Mouse (Mus musculus) neural tube, embryonic 15.5 days (tissue): ENCODE results near the gene Cct4. TPM values are rescaled to one million over a fixed set of nuclear protein-coding genes. Genes with fewer than 3 reads are reported as not detected.

Source experiments
- ATAC-seq: fragments of 200-750 bp; cut with Nextera tagmentation; 2 replicates; pipeline ENCODE4 v1.8.0; 2017; ENCODE audit warnings: mild to moderate bottlenecking, moderate TSS enrichment, moderate library complexity; ENCODE audit not compliant: low FRiP score
- H3K27ac ChIP-seq: fragments of 300-500 bp; sonication (generic); replicated peaks from 2 replicates; pipeline ENCODE4 v1.5.1; 2015; ENCODE audit warnings: mild to moderate bottlenecking, inconsistent platforms
- H3K27me3 ChIP-seq: fragments of 300-500 bp; sonication (generic); replicated peaks from 2 replicates; pipeline ENCODE4 v1.6.1; 2015; ENCODE audit warnings: inconsistent platforms
- H3K36me3 ChIP-seq: fragments of 300-500 bp; sonication (generic); 2 replicates; pipeline ENCODE4 v1.6.1; 2015; ENCODE audit warnings: inconsistent platforms
- H3K4me1 ChIP-seq: fragments of 300-500 bp; sonication (generic); 2 replicates; pipeline ENCODE4 v1.6.1; 2015; ENCODE audit warnings: inconsistent platforms
- H3K4me2 ChIP-seq: fragments of 300-500 bp; sonication (generic); 2 replicates; pipeline ENCODE4 v1.6.1; 2015; ENCODE audit warnings: inconsistent platforms, mild to moderate bottlenecking, moderate library complexity
- H3K4me3 ChIP-seq: fragments of 300-500 bp; sonication (generic); replicated peaks from 2 replicates; pipeline ENCODE4 v1.5.1; 2015; ENCODE audit warnings: mild to moderate bottlenecking, inconsistent platforms
- H3K9ac ChIP-seq: fragments of 300-500 bp; sonication (generic); replicated peaks from 2 replicates; pipeline ENCODE4 v1.6.1; 2015; ENCODE audit warnings: mild to moderate bottlenecking, inconsistent platforms
- H3K9me3 ChIP-seq: fragments of 300-500 bp; sonication (generic); replicated peaks from 2 replicates; pipeline ENCODE4 v1.6.1; 2016; ENCODE audit warnings: inconsistent platforms
- WGBS: fragments of 180-500 bp; shearing (Covaris S2); methylation state at CpG from one replicate; pipeline ENCODE4 v1.1.7; 2015; ENCODE audit warnings: mixed read lengths; 5-methylcytosine and 5-hydroxymethylcytosine counted together
- polyA plus RNA-seq: library from polyadenylated mRNA; unstranded; fragments of >200 nt; fragmentation: Nextera tagmentation; extraction: Ambion mirVana; gene quantifications from 2 replicates; pipeline ENCODE4 v1.2.1, GENCODE M21; 2015

Cct4 gene
- polyA plus RNA-seq: 261 and 275 TPM in 2 replicates

GRCm38 (mm10) chr11:22990393-22991126, at the start of gene Cct4:
Gene Cct4 (plus strand): TSS chr11:22990519.
- Histone ChIP-seq H3K36me3 (peaks cover 19% of the 10 kb centered on the region), H3K4me2 (peak within 1 kb of the TSS; percentile 68), H3K4me1 (peaks cover 13% of the 10 kb centered on the region), H3K4me3 (peak within 1 kb of the TSS; percentile 70), H3K27me3 (no peaks in the 10 kb centered on the region), H3K27ac (peak within 1 kb of the TSS; percentile 92), H3K9me3 (no peaks in the 10 kb centered on the region), H3K9ac (peak within 1 kb of the TSS; percentile 79)
- ATAC-seq: peak; percentile 99
- WGBS: under 1% methylated on average over 65 of the region's 66 CpGs

- no peak overlapping the region for H3K9ac ChIP-seq
- H3K4me3 ChIP-seq: no peak overlapping the region
- no peaks in the 10 kb centered on the region; the same call in 1 of the 2 replicates for H3K36me3 ChIP-seq
- WGBS: 85% methylated on average over 1 of the region's 1 CpGs
- ATAC-seq: no peak
- no peak overlapping the region for H3K4me2 ChIP-seq
- H3K27ac ChIP-seq: no peak overlapping the region
- H3K4me1 ChIP-seq: no peaks in the 10 kb centered on the region
- H3K27me3 ChIP-seq: no peaks in the 10 kb centered on the region
- H3K9me3 ChIP-seq: no peaks in the 10 kb centered on the region
Observed at GRCm38 (mm10) chr11:22949101-22949500, 41.2 kb upstream of the Cct4 start.

GRCm38 (mm10) chr11:22950131-22950530, 40.2 kb upstream of the Cct4 start:
- no peaks in the 10 kb centered on the region; the same call in 1 of the 2 replicates for H3K36me3 ChIP-seq
- no peak overlapping the region for H3K9ac ChIP-seq
- 92% methylated on average over 6 of the region's 6 CpGs for WGBS
- H3K4me3 ChIP-seq: no peak overlapping the region
- H3K27ac ChIP-seq: no peak overlapping the region
- ATAC-seq: no peak
- H3K4me1 ChIP-seq: no peaks in the 10 kb centered on the region
- H3K9me3 ChIP-seq: no peaks in the 10 kb centered on the region
- no peak overlapping the region for H3K4me2 ChIP-seq
- H3K27me3 ChIP-seq: no peaks in the 10 kb centered on the region

GRCm38 (mm10) chr11:22952668-22953067, 37.7 kb upstream of the Cct4 start:
- WGBS: 94% methylated on average over 7 of the region's 7 CpGs
- Histone ChIP-seq H3K27ac (no peak overlapping the region), H3K4me2 (no peak overlapping the region), H3K4me3 (no peak overlapping the region), H3K4me1 (no peaks in the 10 kb centered on the region), H3K36me3 (no peaks in the 10 kb centered on the region; the same call in 1 of the 2 replicates), H3K9ac (no peak overlapping the region), H3K9me3 (no peaks in the 10 kb centered on the region), H3K27me3 (no peaks in the 10 kb centered on the region)
- ATAC-seq: no peak

GRCm38 (mm10) chr11:22956346-22956745, 34.0 kb upstream of the Cct4 start:
- Histone ChIP-seq H3K4me3 (no peak overlapping the region), H3K36me3 (no peaks in the 10 kb centered on the region), H3K4me2 (no peak overlapping the region), H3K9ac (no peak overlapping the region), H3K4me1 (no peaks in the 10 kb centered on the region), H3K27me3 (no peaks in the 10 kb centered on the region), H3K9me3 (no peaks in the 10 kb centered on the region), H3K27ac (no peak overlapping the region)
- 97% methylated on average over 6 of the region's 6 CpGs for WGBS
- no peak for ATAC-seq

DNA sequence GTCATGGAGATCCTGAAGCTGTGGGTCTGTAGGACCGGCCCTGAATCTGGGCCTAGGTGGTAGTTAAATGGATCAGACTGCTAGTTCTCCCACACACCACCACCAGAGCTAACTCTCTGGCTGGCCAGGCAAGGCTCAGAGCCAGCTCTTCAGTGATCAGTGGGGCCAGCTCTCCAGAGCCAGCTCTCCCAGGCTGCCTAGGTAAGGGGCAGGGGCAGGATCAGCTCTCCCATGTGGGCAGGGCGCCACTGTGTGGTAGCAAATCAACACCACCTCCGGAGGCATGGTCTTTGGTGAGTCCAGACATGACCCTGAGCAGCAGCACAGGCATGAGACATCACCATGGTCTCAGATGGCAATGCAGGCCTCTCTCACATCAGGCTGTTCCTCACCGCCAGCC, 33.5 kb upstream of the Cct4 start:
- ATAC-seq: peak; percentile 41; the same call in 1 of the 2 replicates

GRCm38 (mm10) chr11:22957791-22958374, 32.4 kb upstream of the Cct4 start:
- Histone ChIP-seq H3K27me3 (no peaks in the 10 kb centered on the region), H3K9ac (no peak overlapping the region), H3K4me3 (no peak overlapping the region), H3K4me1 (no peaks in the 10 kb centered on the region), H3K27ac (no peak overlapping the region), H3K36me3 (no peaks in the 10 kb centered on the region), H3K4me2 (no peak overlapping the region), H3K9me3 (no peaks in the 10 kb centered on the region)
- ATAC-seq: no peak
- WGBS: 95% methylated on average over 4 of the region's 4 CpGs

More for the DNA sequence above, 33.5 kb upstream of the Cct4 start:
- Histone ChIP-seq H3K4me3 (no peak overlapping the region), H3K4me1 (no peaks in the 10 kb centered on the region), H3K36me3 (no peaks in the 10 kb centered on the region), H3K4me2 (no peak overlapping the region), H3K9ac (no peak overlapping the region), H3K27me3 (no peaks in the 10 kb centered on the region), H3K27ac (no peak overlapping the region), H3K9me3 (no peaks in the 10 kb centered on the region)
- 76% methylated on average over 4 of the region's 4 CpGs for WGBS

DNA sequence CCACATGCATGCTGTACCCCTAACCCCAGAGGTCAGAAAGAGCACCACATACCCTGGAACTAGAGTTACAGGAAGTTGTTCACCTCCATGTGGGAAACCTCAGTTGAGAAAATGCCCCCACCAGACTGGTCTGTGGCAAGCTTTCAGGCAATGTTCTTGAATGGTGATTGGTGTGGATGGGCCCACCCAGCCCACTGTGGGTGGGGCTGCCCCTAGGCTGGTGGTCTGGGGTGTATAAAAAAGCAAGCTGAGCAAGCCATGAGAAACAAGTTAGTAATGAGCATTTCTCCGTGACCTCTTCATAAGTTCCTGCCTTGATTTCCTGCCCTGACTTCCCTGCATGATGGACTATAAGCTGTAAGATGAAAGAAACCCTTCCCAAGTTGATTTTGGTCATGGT, 28.2 kb upstream of the Cct4 start:
- Histone ChIP-seq H3K4me3 (no peak overlapping the region), H3K9me3 (no peaks in the 10 kb centered on the region), H3K27ac (no peak overlapping the region), H3K4me1 (no peaks in the 10 kb centered on the region), H3K9ac (no peak overlapping the region), H3K4me2 (no peak overlapping the region), H3K36me3 (no peaks in the 10 kb centered on the region), H3K27me3 (no peaks in the 10 kb centered on the region)
- ATAC-seq: no peak
- WGBS: 95% methylated on average over 1 of the region's 1 CpGs

DNA sequence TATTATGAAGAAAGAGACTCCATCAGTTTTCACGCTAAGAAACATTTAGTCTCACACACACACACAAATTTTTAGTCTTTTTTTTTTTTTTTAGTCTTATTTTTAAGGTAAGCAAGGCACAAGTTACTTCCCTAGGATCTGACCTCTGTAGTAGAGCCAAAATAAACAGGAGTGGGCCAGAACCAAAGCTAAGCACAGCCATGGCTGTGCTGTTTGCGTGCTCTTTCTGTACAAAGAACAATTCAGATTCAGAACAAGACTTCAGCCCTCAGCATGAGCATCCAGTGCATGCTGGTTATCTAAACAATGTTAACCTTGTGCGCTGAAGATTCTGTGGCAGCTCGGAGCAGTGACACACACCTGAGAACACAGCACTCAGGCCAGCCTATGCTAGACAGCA, 25.9 kb upstream of the Cct4 start:
- Histone ChIP-seq H3K27ac (no peak overlapping the region), H3K9me3 (no peaks in the 10 kb centered on the region), H3K4me2 (no peak overlapping the region), H3K27me3 (no peaks in the 10 kb centered on the region), H3K9ac (no peak overlapping the region), H3K4me1 (no peaks in the 10 kb centered on the region), H3K36me3 (no peaks in the 10 kb centered on the region), H3K4me3 (no peak overlapping the region)
- WGBS: 81% methylated on average over 4 of the region's 4 CpGs
- no peak for ATAC-seq

DNA sequence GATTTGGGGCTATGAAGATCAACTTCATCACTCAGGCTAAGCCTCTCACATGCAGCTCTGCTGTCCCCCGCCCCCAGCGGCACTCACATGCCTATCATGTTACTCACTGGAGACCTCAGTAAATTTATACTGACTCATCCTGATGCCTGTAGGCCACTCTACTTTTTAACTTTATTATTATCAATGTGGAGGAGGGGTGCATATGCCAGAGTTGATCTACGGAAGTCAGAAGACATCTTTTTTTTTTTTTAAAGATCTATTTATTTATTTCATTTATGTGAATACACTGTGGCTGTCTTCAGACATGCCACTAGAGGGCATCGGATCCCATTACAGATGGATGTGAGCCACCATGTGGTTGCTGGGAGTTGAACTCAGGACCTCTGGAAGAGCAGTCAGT, 24.8 kb upstream of the Cct4 start:
- 85% methylated on average over 4 of the region's 4 CpGs for whole genome bisulfite sequencing
- Histone ChIP-seq H3K9ac (no peak overlapping the region), H3K9me3 (peaks cover 4% of the 10 kb centered on the region; the same call in 1 of the 2 replicates), H3K4me2 (no peak overlapping the region), H3K4me3 (no peak overlapping the region), H3K36me3 (0 out of 2 replicates have a peak, but pooled peaks cover 3% of the 10 kb centered on the region), H3K4me1 (no peaks in the 10 kb centered on the region), H3K27ac (no peak overlapping the region), H3K27me3 (no peaks in the 10 kb centered on the region)
- no peak for ATAC-seq

DNA sequence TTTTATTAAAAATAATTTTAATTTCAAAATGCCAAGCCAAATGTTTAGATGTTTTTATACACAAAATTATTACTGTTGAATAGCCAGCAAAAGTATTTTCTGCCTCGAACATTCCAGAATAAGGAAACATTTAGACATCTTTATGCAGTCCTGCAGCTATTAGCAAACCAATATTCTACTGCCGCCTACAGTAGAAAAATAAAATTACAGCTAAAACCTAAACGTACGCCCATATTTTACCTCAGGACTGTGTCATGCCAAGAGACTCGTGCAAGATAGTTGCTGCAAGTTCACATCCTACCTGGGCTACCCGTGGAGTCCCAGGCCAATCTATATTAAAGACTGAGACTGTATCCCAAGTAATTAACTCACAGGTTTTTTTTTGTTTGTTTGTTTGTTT, 20.8 kb upstream of the Cct4 start:
- WGBS: 73% methylated on average over 6 of the region's 6 CpGs
- H3K27me3 ChIP-seq: no peaks in the 10 kb centered on the region
- ATAC-seq: no peak

GRCm38 (mm10) chr11:22970546-22970945, 19.8 kb upstream of the Cct4 start:
- ATAC-seq: no peak
- Histone ChIP-seq H3K36me3 (peaks cover 15% of the 10 kb centered on the region), H3K9ac (no peak overlapping the region), H3K4me1 (peaks cover 14% of the 10 kb centered on the region), H3K4me3 (no peak overlapping the region), H3K27ac (no peak overlapping the region), H3K4me2 (no peak overlapping the region), H3K27me3 (no peaks in the 10 kb centered on the region), H3K9me3 (peaks cover 18% of the 10 kb centered on the region; the same call in 1 of the 2 replicates)
- 95% methylated on average over 1 of the region's 1 CpGs for WGBS

More for the DNA sequence above, 20.8 kb upstream of the Cct4 start:
- peaks cover 15% of the 10 kb centered on the region for H3K36me3 ChIP-seq
- H3K9me3 ChIP-seq: peaks cover 18% of the 10 kb centered on the region; the same call in 1 of the 2 replicates
- H3K4me3 ChIP-seq: no peak overlapping the region
- H3K9ac ChIP-seq: no peak overlapping the region
- no peak overlapping the region for H3K27ac ChIP-seq
- peaks cover 10% of the 10 kb centered on the region; the same call in 1 of the 2 replicates for H3K4me1 ChIP-seq
- no peak overlapping the region for H3K4me2 ChIP-seq
